Mouse (Mus musculus): ENCODE measurements around the gene Capn7.

- TF ChIP-seq CTCF (IDR thresholded peaks at IDR 0.05; ENCODE audit: low read depth) (peak; percentile 98), EP300 (optimal IDR thresholded peaks at IDR 0.05) (no peak)
These were observed 49.7 kb downstream of the Capn7 start for GRCm38 (mm10) chr14:31385977-31386697.

All from stomach, postnatal 0 days (tissue).